Mouse (Mus musculus): ENCODE measurements around the gene Tmem45b. TPM values are rescaled to one million over a fixed set of nuclear protein-coding genes. Genes with fewer than 3 reads are reported as not detected.
"Not testable (repeated sequence)": the region's sequence is repeated elsewhere in the genome, so short reads cannot be mapped to it uniquely, and the experiment has no call there.

The Tmem45b gene
- not detected in 2 replicates for polyA plus RNA-seq (2016; fragmentation: Nextera tagmentation; extraction: Ambion mirVana)

- ATAC-seq (ENCODE audit: low FRiP score, low read depth) = no peak
- H3K9me3 ChIP-seq = no peaks in the 10 kb centered on the region
- peak within 1 kb of the TSS; percentile 10 for H3K4me3 ChIP-seq
Observed at GRCm38 (mm10) chr9:31463692-31464474, at the start of gene Tmem45b. Gene Tmem45b (minus strand): TSS chr9:31464462.

DNA sequence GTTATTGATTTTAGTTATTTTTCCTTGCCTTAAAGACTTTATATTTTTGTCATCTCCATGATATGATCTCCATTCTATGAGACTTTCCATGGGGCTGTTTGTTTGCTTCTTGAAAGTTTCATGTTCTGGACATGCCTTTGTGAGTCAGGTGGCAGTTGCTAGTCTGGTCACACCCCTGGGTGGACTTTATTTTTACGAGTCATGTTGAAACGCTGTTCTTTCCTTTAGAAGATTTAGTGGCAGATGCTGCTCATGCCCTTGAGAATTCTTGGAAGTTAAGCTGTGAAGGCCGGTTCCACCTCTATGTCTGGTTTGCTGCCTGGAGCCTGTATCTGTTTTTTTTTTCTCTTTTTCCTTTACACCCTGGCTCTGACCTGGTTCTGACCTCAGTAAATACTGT, 43.9 kb upstream of the Tmem45b start:
- ATAC-seq (ENCODE audit: low FRiP score, low read depth) = no peak
- no peaks in the 10 kb centered on the region for H3K36me3 ChIP-seq
- no peak overlapping the region for H3K9ac ChIP-seq (replicated peaks)
- peaks cover 2% of the 10 kb centered on the region; the same call in 1 of the 2 replicates for H3K9me3 ChIP-seq
- no peak overlapping the region for H3K4me3 ChIP-seq
- WGBS = 80% methylated on average over 3 of the region's 3 CpGs
- H3K27me3 ChIP-seq = no peaks in the 10 kb centered on the region
- H3K4me1 ChIP-seq = no peaks in the 10 kb centered on the region
- no peak overlapping the region for H3K27ac ChIP-seq (replicated peaks)
- H3K4me2 ChIP-seq (replicated peaks) = no peak overlapping the region

More at GRCm38 (mm10) chr9:31463692-31464474, at the start of gene Tmem45b:
- Histone ChIP-seq H3K36me3 (no peaks in the 10 kb centered on the region), H3K27ac (replicated peaks) (no peak within 1 kb of the TSS), H3K27me3 (peaks cover 33% of the 10 kb centered on the region), H3K4me1 (peaks cover 7% of the 10 kb centered on the region; the same call in 1 of the 2 replicates), H3K4me2 (replicated peaks) (peak within 1 kb of the TSS; percentile 32), H3K9ac (replicated peaks) (no peak within 1 kb of the TSS; the same call in 1 of the 2 replicates)
- WGBS = 13% methylated on average over 32 of the region's 33 CpGs

DNA sequence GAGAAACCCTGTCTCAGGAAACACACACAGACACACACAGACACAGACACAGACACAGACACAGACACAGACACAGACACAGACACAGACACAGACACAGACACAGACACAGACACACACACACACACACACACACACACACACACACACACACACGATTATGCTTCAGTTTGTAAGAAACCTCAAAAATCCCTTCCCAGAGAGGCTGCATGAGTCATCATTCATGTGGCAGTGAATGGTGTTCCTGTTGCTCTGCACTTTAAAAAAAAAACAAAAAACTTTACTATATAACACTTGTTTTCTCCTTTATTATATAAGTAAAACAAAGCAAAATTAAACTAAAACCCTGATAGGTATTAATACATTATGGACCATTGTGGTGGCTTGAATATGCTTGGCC, 37.0 kb upstream of the Tmem45b start:
- H3K4me1 ChIP-seq; H3K36me3 ChIP-seq; H3K27me3 ChIP-seq; ATAC-seq (ENCODE audit: low FRiP score, low read depth); H3K4me2 ChIP-seq (replicated peaks); H3K9ac ChIP-seq (replicated peaks); H3K9me3 ChIP-seq; H3K27ac ChIP-seq (replicated peaks); H3K4me3 ChIP-seq: not testable (repeated sequence)
- WGBS = 81% methylated on average over 1 of the region's 1 CpGs

DNA sequence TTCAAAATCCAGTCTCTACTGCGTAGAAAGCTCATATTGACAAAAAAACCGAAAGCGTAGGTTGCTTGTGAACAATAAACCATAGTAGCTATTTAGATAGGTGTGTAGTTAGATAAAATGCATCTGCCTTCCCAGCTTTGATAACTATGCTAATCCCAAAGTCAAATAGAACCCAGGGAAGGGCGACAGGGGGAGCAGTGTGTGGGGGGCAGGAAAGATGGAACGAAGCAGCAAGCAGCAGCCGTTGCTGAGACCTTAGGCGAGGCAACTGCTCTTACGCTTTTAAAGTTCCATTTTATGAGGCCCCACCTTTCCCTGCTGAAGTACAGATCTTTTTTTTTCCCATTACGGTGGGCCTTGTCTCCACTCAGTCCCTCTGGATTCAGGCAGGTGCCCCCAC, 1.1 kb downstream of the Tmem45b start:
- no peak for ATAC-seq (ENCODE audit: low FRiP score, low read depth)
- WGBS = 51% methylated on average over 9 of the region's 9 CpGs
- Histone ChIP-seq H3K27ac (replicated peaks) (no peak overlapping the region), H3K4me3 (no peak overlapping the region), H3K27me3 (peaks cover 33% of the 10 kb centered on the region), H3K36me3 (no peaks in the 10 kb centered on the region), H3K4me2 (replicated peaks) (no peak overlapping the region), H3K4me1 (peaks cover 7% of the 10 kb centered on the region; the same call in 1 of the 2 replicates), H3K9me3 (no peaks in the 10 kb centered on the region), H3K9ac (replicated peaks) (no peak overlapping the region)

DNA sequence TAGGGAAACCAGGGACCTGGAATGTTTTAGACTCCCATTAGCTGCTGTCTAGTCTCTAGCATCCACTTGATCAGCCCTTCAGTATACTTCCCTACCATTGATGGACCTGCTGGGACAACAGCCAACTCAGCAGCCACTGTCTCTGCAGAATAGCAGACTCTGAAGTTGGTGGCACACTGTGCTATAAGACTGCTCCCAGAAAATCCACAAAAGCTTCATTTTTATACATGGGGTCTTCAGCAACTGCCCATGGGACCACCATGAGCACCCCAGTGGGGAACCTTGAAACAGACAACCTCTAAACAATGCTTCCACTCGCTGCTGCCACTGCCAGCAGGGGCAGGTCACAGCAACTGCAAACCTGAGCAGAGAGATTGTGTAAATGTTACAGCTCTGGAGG, 9.9 kb downstream of the Tmem45b start:
- 56% methylated on average over 1 of the region's 1 CpGs for WGBS
- Histone ChIP-seq H3K9ac (replicated peaks) (no peak overlapping the region), H3K4me2 (replicated peaks) (no peak overlapping the region), H3K4me3 (no peak overlapping the region), H3K27me3 (no peaks in the 10 kb centered on the region), H3K27ac (replicated peaks) (no peak overlapping the region), H3K36me3 (no peaks in the 10 kb centered on the region), H3K4me1 (no peaks in the 10 kb centered on the region), H3K9me3 (no peaks in the 10 kb centered on the region)
- no peak for ATAC-seq (ENCODE audit: low FRiP score, low read depth)

GRCm38 (mm10) chr9:31452166-31452565, 12.1 kb downstream of the Tmem45b start:
- 87% methylated on average over 10 of the region's 10 CpGs for WGBS

GRCm38 (mm10) chr9:31449145-31449772, 15.0 kb downstream of the Tmem45b start:
- H3K4me1 ChIP-seq = no peaks in the 10 kb centered on the region
- no peaks in the 10 kb centered on the region for H3K27me3 ChIP-seq
- no peak overlapping the region for H3K4me2 ChIP-seq (replicated peaks)
- no peak overlapping the region for H3K4me3 ChIP-seq
- H3K9me3 ChIP-seq = no peaks in the 10 kb centered on the region
- 87% methylated on average over 7 of the region's 7 CpGs for WGBS
- no peaks in the 10 kb centered on the region for H3K36me3 ChIP-seq
- no peak overlapping the region for H3K27ac ChIP-seq (replicated peaks)
- no peak overlapping the region for H3K9ac ChIP-seq (replicated peaks)
- ATAC-seq (ENCODE audit: low FRiP score, low read depth) = no peak

More at GRCm38 (mm10) chr9:31452166-31452565, 12.1 kb downstream of the Tmem45b start:
- Histone ChIP-seq H3K4me1 (no peaks in the 10 kb centered on the region), H3K36me3 (no peaks in the 10 kb centered on the region), H3K4me3 (no peak overlapping the region), H3K9ac (replicated peaks) (no peak overlapping the region), H3K27ac (replicated peaks) (no peak overlapping the region), H3K9me3 (no peaks in the 10 kb centered on the region), H3K27me3 (no peaks in the 10 kb centered on the region), H3K4me2 (replicated peaks) (no peak overlapping the region)
- ATAC-seq (ENCODE audit: low FRiP score, low read depth) = no peak

GRCm38 (mm10) chr9:31444236-31444635, 20.0 kb downstream of the Tmem45b start:
- no peak overlapping the region for H3K27ac ChIP-seq (replicated peaks)
- no peak overlapping the region for H3K4me2 ChIP-seq (replicated peaks)
- no peak for ATAC-seq (ENCODE audit: low FRiP score, low read depth)
- no peak overlapping the region for H3K9ac ChIP-seq (replicated peaks)
- no peaks in the 10 kb centered on the region for H3K9me3 ChIP-seq
- no peaks in the 10 kb centered on the region for H3K27me3 ChIP-seq
- H3K4me1 ChIP-seq = no peaks in the 10 kb centered on the region
- no peak overlapping the region for H3K4me3 ChIP-seq
- H3K36me3 ChIP-seq = no peaks in the 10 kb centered on the region
- 85% methylated on average over 8 of the region's 8 CpGs for WGBS

DNA sequence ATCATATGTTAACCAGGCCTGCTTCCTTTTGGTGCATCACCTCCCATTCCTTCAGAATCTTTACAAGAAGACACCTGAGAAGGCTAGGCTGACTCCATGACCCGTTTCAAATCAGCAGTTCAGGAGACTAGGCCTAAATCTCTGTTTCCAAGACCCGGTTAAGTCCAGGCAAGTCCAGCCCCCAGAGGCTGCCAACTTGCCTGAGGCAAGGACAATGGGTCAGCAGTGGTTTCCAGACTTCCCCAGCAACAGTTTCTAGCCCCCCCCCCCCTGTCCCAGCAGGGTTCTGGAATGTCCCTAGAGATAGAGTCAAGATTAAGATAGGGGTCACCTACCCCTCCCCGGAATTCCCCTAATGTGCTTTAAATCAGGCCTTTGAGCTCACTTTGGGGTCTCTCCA, 22.8 kb downstream of the Tmem45b start:
- 86% methylated on average over 3 of the region's 3 CpGs for WGBS
- H3K9me3 ChIP-seq = no peaks in the 10 kb centered on the region
- no peak for ATAC-seq (ENCODE audit: low FRiP score, low read depth)

GRCm38 (mm10) chr9:31440366-31440765, 23.9 kb downstream of the Tmem45b start:
- ATAC-seq (ENCODE audit: low FRiP score, low read depth) = no peak

More for the DNA sequence above, 22.8 kb downstream of the Tmem45b start:
- no peak overlapping the region for H3K27ac ChIP-seq (replicated peaks)
- no peaks in the 10 kb centered on the region for H3K4me1 ChIP-seq
- H3K36me3 ChIP-seq = no peaks in the 10 kb centered on the region
- H3K27me3 ChIP-seq = no peaks in the 10 kb centered on the region
- no peak overlapping the region for H3K9ac ChIP-seq (replicated peaks)
- no peak overlapping the region for H3K4me3 ChIP-seq
- no peak overlapping the region for H3K4me2 ChIP-seq (replicated peaks)

GRCm38 (mm10) chr9:31439341-31439740, 24.9 kb downstream of the Tmem45b start:
- no peaks in the 10 kb centered on the region for H3K36me3 ChIP-seq
- H3K4me2 ChIP-seq (replicated peaks) = no peak overlapping the region
- 84% methylated on average over 5 of the region's 6 CpGs for WGBS
- H3K9me3 ChIP-seq = no peaks in the 10 kb centered on the region
- H3K9ac ChIP-seq (replicated peaks) = no peak overlapping the region
- H3K27ac ChIP-seq (replicated peaks) = no peak overlapping the region
- no peak for ATAC-seq (ENCODE audit: low FRiP score, low read depth)
- H3K27me3 ChIP-seq = no peaks in the 10 kb centered on the region
- no peak overlapping the region for H3K4me3 ChIP-seq
- H3K4me1 ChIP-seq = no peaks in the 10 kb centered on the region

More at GRCm38 (mm10) chr9:31440366-31440765, 23.9 kb downstream of the Tmem45b start:
- WGBS = 80% methylated on average over 5 of the region's 5 CpGs
- no peak overlapping the region for H3K9ac ChIP-seq (replicated peaks)
- H3K36me3 ChIP-seq = no peaks in the 10 kb centered on the region
- H3K9me3 ChIP-seq = no peaks in the 10 kb centered on the region
- no peak overlapping the region for H3K4me3 ChIP-seq
- no peak overlapping the region for H3K27ac ChIP-seq (replicated peaks)
- H3K27me3 ChIP-seq = no peaks in the 10 kb centered on the region
- H3K4me1 ChIP-seq = no peaks in the 10 kb centered on the region
- H3K4me2 ChIP-seq (replicated peaks) = no peak overlapping the region

GRCm38 (mm10) chr9:31438834-31439233, 25.4 kb downstream of the Tmem45b start:
- WGBS = 66% methylated on average over 5 of the region's 5 CpGs
- Histone ChIP-seq H3K4me3 (no peak overlapping the region), H3K36me3 (no peaks in the 10 kb centered on the region), H3K27me3 (no peaks in the 10 kb centered on the region), H3K9ac (replicated peaks) (no peak overlapping the region), H3K4me2 (replicated peaks) (no peak overlapping the region), H3K27ac (replicated peaks) (no peak overlapping the region), H3K9me3 (no peaks in the 10 kb centered on the region), H3K4me1 (no peaks in the 10 kb centered on the region)
- no peak for ATAC-seq (ENCODE audit: low FRiP score, low read depth)
